Comparison of ENCODE assay signal across 9 mouse cellular contexts in the genomic region with DNA sequence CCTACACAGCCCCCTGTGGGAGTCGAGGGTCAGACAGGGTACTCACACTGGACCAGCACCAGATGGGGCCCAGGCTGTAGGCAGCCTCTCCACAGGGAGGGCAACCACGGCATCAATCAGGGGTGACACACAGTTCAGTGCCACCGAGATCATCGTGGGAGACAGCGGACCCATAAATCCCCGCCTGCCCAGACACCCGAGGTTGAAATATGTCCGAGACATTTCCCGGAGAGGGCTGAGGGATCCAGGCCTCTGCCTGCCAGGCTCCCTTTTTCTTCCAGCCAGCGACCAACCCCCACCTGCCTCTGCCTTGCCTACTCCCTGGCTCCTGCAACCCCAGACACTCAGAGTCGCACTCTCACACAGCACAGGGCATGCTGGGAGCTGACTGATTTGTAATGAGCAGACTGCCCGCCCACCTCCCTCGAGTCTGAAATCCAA. TPM values are rescaled to one million over a fixed set of nuclear protein-coding genes. Genes with fewer than 3 reads are reported as not detected.
DNase-seq lines count a peak whose midpoint lies in the region; ATAC-seq lines count a peak whose summit lies in the region.
"Had no signal": no experiment of that assay in that cellular context is flagged by ENCODE, and none has a peak within 500 bp of the region (broad histone marks: within the 10 kb centered on the region; RNA-seq: fewer than 3 reads in every experiment).

No protein-coding gene starts in this region.

- no peaks in the 10 kb centered on the region for H3K9me3 ChIP-seq in forebrain, embryonic 11.5 days (ENCODE audit: control insufficient read depth, low read length)
- H3K9me3 ChIP-seq in forebrain, embryonic 15.5 days = no peaks in the 10 kb centered on the region
- no peaks in the 10 kb centered on the region for H3K9me3 ChIP-seq in midbrain, embryonic 10.5 days (replicated peaks)
- H3K9me3 ChIP-seq in midbrain, embryonic 16.5 days (replicated peaks; ENCODE audit: control insufficient read depth, low read length, poor library complexity, severe bottlenecking) = no peaks in the 10 kb centered on the region
- H3K9me3 ChIP-seq in intestine, embryonic 15.5 days = no peaks in the 10 kb centered on the region
- no peaks in the 10 kb centered on the region for H3K9me3 ChIP-seq in stomach, embryonic 16.5 days (replicated peaks; ENCODE audit: control insufficient read depth, low read length)
- no peaks in the 10 kb centered on the region for H3K9me3 ChIP-seq in heart, embryonic 12.5 days (replicated peaks)

- H3K36me3 ChIP-seq in forebrain, embryonic 11.5 days (ENCODE audit: control insufficient read depth, insufficient read depth, low read length) = no peaks in the 10 kb centered on the region
- no peaks in the 10 kb centered on the region for H3K36me3 ChIP-seq in forebrain, embryonic 15.5 days
- H3K36me3 ChIP-seq in midbrain, embryonic 10.5 days = no peaks in the 10 kb centered on the region
- no peaks in the 10 kb centered on the region for H3K36me3 ChIP-seq in midbrain, embryonic 16.5 days (ENCODE audit: control insufficient read depth, insufficient read depth, low read length)
- no peaks in the 10 kb centered on the region for H3K36me3 ChIP-seq in intestine, embryonic 15.5 days
- H3K36me3 ChIP-seq in stomach, embryonic 16.5 days (ENCODE audit: control insufficient read depth, insufficient read depth, low read length) = no peaks in the 10 kb centered on the region
- no peaks in the 10 kb centered on the region for H3K36me3 ChIP-seq in heart, embryonic 12.5 days

- no peaks in the 10 kb centered on the region for H3K4me1 ChIP-seq in forebrain, embryonic 11.5 days (replicated peaks; ENCODE audit: control insufficient read depth, insufficient read depth, low read length)
- H3K4me1 ChIP-seq in forebrain, embryonic 15.5 days = 0 out of 2 replicates have a peak, but pooled peaks cover 4% of the 10 kb centered on the region
- peaks cover 36% of the 10 kb centered on the region for H3K4me1 ChIP-seq in midbrain, embryonic 10.5 days
- peaks cover 3% of the 10 kb centered on the region; the same call in 1 of the 2 replicates for H3K4me1 ChIP-seq in midbrain, embryonic 16.5 days (ENCODE audit: control insufficient read depth, insufficient read depth, low read length)
- 0 out of 2 replicates have a peak, but pooled peaks cover 6% of the 10 kb centered on the region for H3K4me1 ChIP-seq in intestine, embryonic 15.5 days (replicated peaks)
- peaks cover 6% of the 10 kb centered on the region; the same call in 1 of the 2 replicates for H3K4me1 ChIP-seq in stomach, embryonic 16.5 days (ENCODE audit: control insufficient read depth, insufficient read depth, low read length)
- 0 out of 2 replicates have a peak, but pooled peaks cover 3% of the 10 kb centered on the region for H3K4me1 ChIP-seq in heart, embryonic 12.5 days (replicated peaks)

- H3K27ac ChIP-seq in forebrain, embryonic 11.5 days (ENCODE audit: low read depth, low read length) = no peak overlapping the region
- no peak overlapping the region for H3K27ac ChIP-seq in forebrain, embryonic 15.5 days (replicated peaks)
- peak overlapping the region; percentile 70 for H3K27ac ChIP-seq in midbrain, embryonic 10.5 days (replicated peaks)
- H3K27ac ChIP-seq in midbrain, embryonic 16.5 days (ENCODE audit: low read length) = no peak overlapping the region
- H3K27ac ChIP-seq in intestine, embryonic 15.5 days = no peak overlapping the region
- H3K27ac ChIP-seq in stomach, embryonic 16.5 days (ENCODE audit: low read length) = no peak overlapping the region
- no peak overlapping the region for H3K27ac ChIP-seq in heart, embryonic 12.5 days (ENCODE audit: poor library complexity, severe bottlenecking)

- WGBS in forebrain, embryonic 11.5 days = 65% methylated on average over 13 of the region's 13 CpGs
- WGBS in forebrain, embryonic 15.5 days = 52% methylated on average over 13 of the region's 13 CpGs
- 65% methylated on average over 13 of the region's 13 CpGs for WGBS in midbrain, embryonic 10.5 days
- 44% methylated on average over 13 of the region's 13 CpGs for WGBS in midbrain, embryonic 16.5 days
- WGBS in intestine, embryonic 15.5 days = 26% methylated on average over 13 of the region's 13 CpGs
- 25% methylated on average over 13 of the region's 13 CpGs for WGBS in stomach, embryonic 16.5 days
- 60% methylated on average over 13 of the region's 13 CpGs for WGBS in heart, embryonic 12.5 days

- H3K4me3 ChIP-seq in forebrain, embryonic 11.5 days (ENCODE audit: low read depth, low read length) = no peak overlapping the region
- H3K4me3 ChIP-seq in forebrain, embryonic 15.5 days = no peak overlapping the region
- H3K4me3 ChIP-seq in midbrain, embryonic 10.5 days = no peak overlapping the region
- no peak overlapping the region for H3K4me3 ChIP-seq in midbrain, embryonic 16.5 days (ENCODE audit: low read depth, low read length)
- no peak overlapping the region for H3K4me3 ChIP-seq in intestine, embryonic 15.5 days (replicated peaks)
- H3K4me3 ChIP-seq in stomach, embryonic 16.5 days (replicated peaks; ENCODE audit: low read length) = no peak overlapping the region
- H3K4me3 ChIP-seq in heart, embryonic 12.5 days = no peak overlapping the region

- no peak overlapping the region for H3K4me2 ChIP-seq in forebrain, embryonic 11.5 days (ENCODE audit: low read depth, low read length, severe bottlenecking)
- no peak overlapping the region for H3K4me2 ChIP-seq in forebrain, embryonic 15.5 days (replicated peaks)
- H3K4me2 ChIP-seq in midbrain, embryonic 16.5 days (ENCODE audit: low read length) = no peak overlapping the region
- peak overlapping the region; percentile 19; the same call in 1 of the 2 replicates for H3K4me2 ChIP-seq in intestine, embryonic 15.5 days (replicated peaks)
- H3K4me2 ChIP-seq in stomach, embryonic 16.5 days (ENCODE audit: low read depth, low read length) = 0 out of 2 replicates have a peak overlapping the region, but pooled peaks have one; percentile 19
- no peak overlapping the region for H3K4me2 ChIP-seq in heart, embryonic 12.5 days

- DNase-seq in forebrain, embryonic 11.5 days (ENCODE audit: low spot score) = no peak
- no peak for DNase-seq in midbrain, embryonic 10.5 days (ENCODE audit: low spot score)

- no peaks in the 10 kb centered on the region for H3K27me3 ChIP-seq in forebrain, embryonic 11.5 days (ENCODE audit: control insufficient read depth, insufficient read depth, low read length)
- no peaks in the 10 kb centered on the region for H3K27me3 ChIP-seq in forebrain, embryonic 15.5 days
- no peaks in the 10 kb centered on the region for H3K27me3 ChIP-seq in midbrain, embryonic 10.5 days (ENCODE audit: low read depth, poor library complexity, severe bottlenecking)
- H3K27me3 ChIP-seq in midbrain, embryonic 16.5 days (ENCODE audit: control insufficient read depth, insufficient read depth, low read depth, low read length) = no peaks in the 10 kb centered on the region
- no peaks in the 10 kb centered on the region for H3K27me3 ChIP-seq in intestine, embryonic 15.5 days (replicated peaks)
- H3K27me3 ChIP-seq in stomach, embryonic 16.5 days (ENCODE audit: control insufficient read depth, insufficient read depth, low read length) = no peaks in the 10 kb centered on the region
- 0 out of 2 replicates have a peak, but pooled peaks cover 5% of the 10 kb centered on the region for H3K27me3 ChIP-seq in heart, embryonic 12.5 days (replicated peaks)

- no peak overlapping the region for H3K9ac ChIP-seq in forebrain, embryonic 11.5 days (ENCODE audit: low read length)
- no peak overlapping the region for H3K9ac ChIP-seq in forebrain, embryonic 15.5 days (replicated peaks)
- no peak overlapping the region for H3K9ac ChIP-seq in midbrain, embryonic 16.5 days (ENCODE audit: low read depth, low read length)
- H3K9ac ChIP-seq in intestine, embryonic 15.5 days = no peak overlapping the region
- peak overlapping the region; percentile 58; the same call in 1 of the 2 replicates for H3K9ac ChIP-seq in stomach, embryonic 16.5 days (ENCODE audit: low read length)
- no peak overlapping the region for H3K9ac ChIP-seq in heart, embryonic 12.5 days

- ATAC-seq in forebrain, embryonic 11.5 days (replicated peaks; ENCODE audit: low FRiP score) = 0 out of 2 replicates have a peak, but pooled peaks have one; percentile 36
- ATAC-seq in forebrain, embryonic 15.5 days (replicated peaks) = no peak
- ATAC-seq in midbrain, embryonic 16.5 days = no peak
- ATAC-seq in intestine, embryonic 15.5 days = peak; percentile 55
- ATAC-seq in stomach, embryonic 16.5 days (ENCODE audit: insufficient read depth, low FRiP score) = no peak
- no peak for ATAC-seq in megakaryocyte-erythroid progenitor cell, adult 5-6 weeks (replicated peaks; ENCODE audit: low FRiP score, low TSS enrichment, poor library complexity, severe bottlenecking)
- ATAC-seq in heart, embryonic 12.5 days (ENCODE audit: insufficient number of reproducible peaks, low FRiP score) = no peak

RNA-seq across cellular contexts. Expression of gene Cdcp2, which starts 11.6 kb away (rescaled TPM):
- polyA plus RNA-seq in forebrain, embryonic 11.5 days (2014; fragmentation: Nextera tagmentation; extraction: Ambion mirVana) = 0.17 TPM in 1 of 2 replicates, not detected in the other
- not detected in 2 replicates for polyA plus RNA-seq in forebrain, embryonic 15.5 days (2015; fragmentation: Nextera tagmentation; extraction: Ambion mirVana)
- 0.11 and 0.22 TPM in 2 replicates for polyA plus RNA-seq in midbrain, embryonic 10.5 days (2016; fragmentation: Nextera tagmentation; extraction: Ambion mirVana)
- not detected in 2 replicates for polyA plus RNA-seq in midbrain, embryonic 16.5 days (2015; fragmentation: Nextera tagmentation; extraction: Ambion mirVana)
- polyA plus RNA-seq in intestine, embryonic 15.5 days (2015; fragmentation: Nextera tagmentation; extraction: Ambion mirVana) = not detected in 2 replicates
- not detected in 2 replicates for polyA plus RNA-seq in stomach, embryonic 16.5 days (2015; fragmentation: Nextera tagmentation; extraction: Ambion mirVana)
- total RNA-seq in megakaryocyte-erythroid progenitor cell, adult 5-6 weeks (2014; fragmentation: Nextera tagmentation) = not detected in 2 replicates
- not detected in 2 replicates for total RNA-seq in megakaryocyte-erythroid progenitor cell, adult 5-6 weeks (2017)
- polyA plus RNA-seq in heart, embryonic 12.5 days (2016; fragmentation: Nextera tagmentation; extraction: Ambion mirVana) = not detected in 2 replicates
- polyA plus RNA-seq: frontal cortex, adult 2 months had no signal

RNA-seq across cellular contexts. Expression of gene Cyb5rl, which starts 41.5 kb away (rescaled TPM):
- 5.2 and 6.9 TPM in 2 replicates for polyA plus RNA-seq in forebrain, embryonic 11.5 days (2014; fragmentation: Nextera tagmentation; extraction: Ambion mirVana)
- 2.8 and 3.6 TPM in 2 replicates for polyA plus RNA-seq in forebrain, embryonic 15.5 days (2015; fragmentation: Nextera tagmentation; extraction: Ambion mirVana)
- polyA plus RNA-seq in midbrain, embryonic 10.5 days (2016; fragmentation: Nextera tagmentation; extraction: Ambion mirVana) = 7.6 and 9.9 TPM in 2 replicates
- 4.1 and 7.2 TPM in 2 replicates for polyA plus RNA-seq in midbrain, embryonic 16.5 days (2015; fragmentation: Nextera tagmentation; extraction: Ambion mirVana)
- polyA plus RNA-seq in intestine, embryonic 15.5 days (2015; fragmentation: Nextera tagmentation; extraction: Ambion mirVana) = 6.1 and 6.6 TPM in 2 replicates
- polyA plus RNA-seq in stomach, embryonic 16.5 days (2015; fragmentation: Nextera tagmentation; extraction: Ambion mirVana) = 7.5 and 9.3 TPM in 2 replicates
- total RNA-seq in megakaryocyte-erythroid progenitor cell, adult 5-6 weeks (2014; fragmentation: Nextera tagmentation) = 8.1 and 11.5 TPM in 2 replicates
- 6.6 and 12.8 TPM in 2 replicates for total RNA-seq in megakaryocyte-erythroid progenitor cell, adult 5-6 weeks (2017)
- polyA plus RNA-seq in heart, embryonic 12.5 days (2016; fragmentation: Nextera tagmentation; extraction: Ambion mirVana) = 4.5 and 5.9 TPM in 2 replicates

RNA-seq across cellular contexts. Expression of gene Mrpl37, which starts 41.6 kb away (rescaled TPM):
- 108 and 121 TPM in 2 replicates for polyA plus RNA-seq in forebrain, embryonic 11.5 days (2014; fragmentation: Nextera tagmentation; extraction: Ambion mirVana)
- polyA plus RNA-seq in forebrain, embryonic 15.5 days (2015; fragmentation: Nextera tagmentation; extraction: Ambion mirVana) = 76.1 and 80.6 TPM in 2 replicates
- 122 and 123 TPM in 2 replicates for polyA plus RNA-seq in midbrain, embryonic 10.5 days (2016; fragmentation: Nextera tagmentation; extraction: Ambion mirVana)
- 74.1 and 77.3 TPM in 2 replicates for polyA plus RNA-seq in midbrain, embryonic 16.5 days (2015; fragmentation: Nextera tagmentation; extraction: Ambion mirVana)
- polyA plus RNA-seq in intestine, embryonic 15.5 days (2015; fragmentation: Nextera tagmentation; extraction: Ambion mirVana) = 103 and 115 TPM in 2 replicates
- 88.2 and 91.8 TPM in 2 replicates for polyA plus RNA-seq in stomach, embryonic 16.5 days (2015; fragmentation: Nextera tagmentation; extraction: Ambion mirVana)
- total RNA-seq in megakaryocyte-erythroid progenitor cell, adult 5-6 weeks (2014; fragmentation: Nextera tagmentation) = 104 and 107 TPM in 2 replicates
- 61.0 and 78.5 TPM in 2 replicates for total RNA-seq in megakaryocyte-erythroid progenitor cell, adult 5-6 weeks (2017)
- 84.4 and 87.0 TPM in 2 replicates for polyA plus RNA-seq in heart, embryonic 12.5 days (2016; fragmentation: Nextera tagmentation; extraction: Ambion mirVana)

Comparison
In these comparisons a context has a peak if more than half of its experiments do, and no peak if none do; other contexts are left out.
1. ATAC-seq: peak in forebrain, embryonic 11.5 days (single experiment) and intestine, embryonic 15.5 days (single experiment); none in forebrain, embryonic 15.5 days (single experiment), midbrain, embryonic 16.5 days (single experiment), stomach, embryonic 16.5 days (single experiment), megakaryocyte-erythroid progenitor cell, adult 5-6 weeks (single experiment) and heart, embryonic 12.5 days (single experiment).
2. H3K4me2 ChIP-seq: peak in intestine, embryonic 15.5 days (single experiment) and stomach, embryonic 16.5 days (single experiment); none in forebrain, embryonic 11.5 days (single experiment), forebrain, embryonic 15.5 days (single experiment), midbrain, embryonic 16.5 days (single experiment) and heart, embryonic 12.5 days (single experiment).